Mouse (Mus musculus): ENCODE data around the gene Pkn1. TPM values are rescaled to one million over a fixed set of nuclear protein-coding genes. Genes with fewer than 3 reads are reported as not detected.
A peak's percentile ranks its signal among the peaks of the same experiment; 100 is the strongest.

Pkn1 gene
- total RNA-seq, 2 experiments from 2014 or later, result 124 to 126 TPM

- DNase-seq (ENCODE audit: low spot score in 2 of 2), result no peak
Observed at GRCm38 (mm10) chr8:83656043-83656442, 42.9 kb downstream of the Pkn1 start.

DNA sequence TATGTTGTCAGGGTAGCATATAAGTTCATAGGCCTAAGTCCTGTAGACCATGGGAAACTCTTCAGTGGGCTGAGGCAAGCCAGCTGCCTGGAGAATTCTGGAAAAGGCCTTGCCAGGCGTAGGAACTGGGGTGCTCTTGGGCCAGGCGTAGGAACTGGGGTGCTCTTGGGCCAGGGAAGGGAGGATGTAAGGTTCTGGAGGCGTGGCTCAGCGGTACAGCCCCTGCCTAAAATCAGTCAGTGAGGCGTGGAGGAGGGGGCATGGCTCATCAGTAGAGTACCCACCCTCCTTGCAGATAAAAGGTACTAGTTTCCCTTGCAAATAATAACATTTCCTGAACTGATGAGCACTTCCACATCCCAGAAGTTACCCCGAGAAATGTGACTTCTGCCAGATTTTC, 44.3 kb downstream of the Pkn1 start:
- DNase-seq (ENCODE audit: low spot score in 2 of 2), result no peak

DNA sequence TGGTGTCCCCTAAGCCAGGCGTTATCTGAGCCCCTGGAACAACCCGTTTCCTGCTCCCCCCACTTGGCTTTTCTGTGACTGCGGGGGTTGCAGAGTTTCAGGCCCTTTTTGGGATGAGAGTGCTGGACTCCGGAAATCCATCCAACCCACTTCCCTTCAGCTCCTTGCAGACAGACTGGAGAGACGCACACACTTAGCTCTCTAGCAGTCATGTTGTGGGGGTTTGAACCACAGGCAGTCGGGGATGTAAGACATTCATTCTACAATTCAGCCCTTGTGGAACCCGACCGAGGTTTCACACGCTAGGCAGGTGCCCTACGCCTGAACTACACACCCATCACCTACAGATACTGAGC, 45.3 kb downstream of the Pkn1 start:
- no peak for DNase-seq (ENCODE audit: low spot score in 2 of 2)

- DNase-seq (ENCODE audit: low spot score in 2 of 2), result no peak
Observed at GRCm38 (mm10) chr8:83652744-83653661, 46.0 kb downstream of the Pkn1 start.

DNA sequence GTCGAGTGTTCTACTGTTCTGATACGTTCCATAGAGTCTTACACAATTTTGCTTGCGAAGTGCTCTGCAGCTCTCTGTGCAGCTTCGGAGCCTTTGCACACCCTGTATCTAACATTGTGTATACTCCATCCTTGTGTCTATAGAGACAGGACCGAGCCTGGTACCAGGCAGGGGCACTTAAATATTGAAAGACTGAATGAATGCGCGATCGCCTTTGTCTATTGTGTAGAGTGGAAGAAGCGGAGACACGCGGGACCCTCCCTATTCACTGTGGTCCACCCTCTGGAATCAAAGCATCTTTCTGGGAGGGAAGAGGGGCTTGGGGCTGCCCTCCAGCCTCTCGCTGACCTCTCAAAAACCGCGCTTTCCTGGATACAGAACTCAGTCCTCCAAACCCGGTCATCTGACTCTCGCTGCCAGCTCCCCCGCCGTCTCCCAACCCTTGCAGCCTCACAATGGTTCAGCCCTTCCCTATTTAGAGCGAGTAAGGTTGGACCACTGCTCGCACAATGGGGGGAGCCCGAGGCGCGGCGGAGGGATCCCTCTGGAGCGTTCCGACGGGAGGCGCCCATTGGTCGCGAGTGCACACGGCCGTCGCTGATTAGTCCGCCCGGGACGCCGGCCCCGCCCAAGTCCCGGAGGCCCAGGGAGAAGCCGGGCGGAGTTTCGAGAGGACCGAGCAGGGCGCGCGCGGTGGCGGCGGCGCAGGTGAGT, 46.8 kb downstream of the Pkn1 start, which contains the start of gene Gipc1:
Gipc1 (plus strand) TSS at position 648 of the 714 bp plus-strand sequence.
- DNase-seq (ENCODE audit: low spot score in 2 of 2), result peak; percentile 88

GRCm38 (mm10) chr8:83649699-83650098, 49.3 kb downstream of the Pkn1 start:
- no peak for DNase-seq (ENCODE audit: low spot score in 2 of 2)

DNA sequence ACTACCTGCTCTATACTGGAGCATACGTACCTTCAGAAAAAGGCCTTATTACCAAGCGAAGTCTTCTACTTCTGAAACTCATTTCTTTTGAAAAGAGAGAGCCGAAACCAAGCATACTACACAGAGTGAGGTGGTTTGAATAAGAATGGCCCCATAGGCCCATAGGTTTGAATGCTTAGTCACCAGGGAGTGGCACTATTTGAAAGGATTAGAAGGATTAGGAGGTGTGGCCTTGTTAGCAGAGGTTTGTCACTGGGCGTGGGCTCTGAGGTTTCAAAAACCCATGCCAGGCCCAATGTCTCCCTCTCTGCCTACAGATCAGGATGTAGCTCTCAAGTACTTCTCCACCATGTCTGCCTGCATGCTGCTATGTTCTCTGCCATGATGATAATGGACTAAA, 50.9 kb downstream of the Pkn1 start:
- no peak for DNase-seq (ENCODE audit: low spot score in 2 of 2)

- no peak for DNase-seq (ENCODE audit: low spot score in 2 of 2)
Observed at GRCm38 (mm10) chr8:83647511-83647910, 51.5 kb downstream of the Pkn1 start.

GRCm38 (mm10) chr8:83639649-83640048, 59.3 kb downstream of the Pkn1 start:
- DNase-seq (ENCODE audit: low spot score in 2 of 2), result no peak

- no peak for DNase-seq (ENCODE audit: low spot score in 2 of 2)
Observed at GRCm38 (mm10) chr8:83638856-83639255, 60.1 kb downstream of the Pkn1 start.

GRCm38 (mm10) chr8:83632083-83632707, 66.8 kb downstream of the Pkn1 start:
- DNase-seq (ENCODE audit: low spot score in 2 of 2), result no peak

- no peak for DNase-seq (ENCODE audit: low spot score in 2 of 2)
Observed at GRCm38 (mm10) chr8:83625676-83626299, 73.2 kb downstream of the Pkn1 start.

GRCm38 (mm10) chr8:83624739-83625138, 74.2 kb downstream of the Pkn1 start:
- DNase-seq (ENCODE audit: low spot score in 2 of 2), result no peak

GRCm38 (mm10) chr8:83623549-83623948, 75.4 kb downstream of the Pkn1 start:
- DNase-seq (ENCODE audit: low spot score in 2 of 2), result no peak

DNA sequence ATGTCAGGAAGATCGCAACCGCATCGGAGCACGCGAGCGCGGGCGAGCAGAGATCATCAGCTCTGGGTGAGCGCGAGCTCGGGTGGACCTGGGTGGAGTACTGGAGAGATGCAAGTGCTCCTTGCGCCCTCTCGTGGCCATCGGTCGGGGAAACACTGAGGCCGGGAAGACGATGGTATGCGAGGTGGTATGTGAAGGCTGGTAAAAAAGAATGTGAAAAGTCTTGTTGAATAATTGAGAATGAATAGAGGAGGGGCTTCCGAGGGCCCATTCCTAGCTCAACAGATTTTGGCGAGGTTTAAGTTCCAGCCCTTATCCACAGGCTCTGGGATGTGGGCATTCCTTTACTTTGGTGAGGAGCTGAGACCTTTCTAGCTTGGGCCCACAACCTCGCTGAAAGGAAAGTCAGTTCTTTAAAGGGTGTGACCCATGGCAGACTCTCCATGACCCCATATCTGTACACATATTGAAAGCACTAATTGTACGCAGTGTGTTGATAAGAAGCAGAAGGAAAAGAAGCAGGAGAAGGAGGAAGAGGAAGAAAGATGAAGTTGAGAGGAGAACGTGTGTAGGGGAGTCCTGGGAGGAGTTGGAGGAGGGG, 76.5 kb downstream of the Pkn1 start:
- peak; percentile 80 to 90 for DNase-seq (ENCODE audit: low spot score in 2 of 2)

DNA sequence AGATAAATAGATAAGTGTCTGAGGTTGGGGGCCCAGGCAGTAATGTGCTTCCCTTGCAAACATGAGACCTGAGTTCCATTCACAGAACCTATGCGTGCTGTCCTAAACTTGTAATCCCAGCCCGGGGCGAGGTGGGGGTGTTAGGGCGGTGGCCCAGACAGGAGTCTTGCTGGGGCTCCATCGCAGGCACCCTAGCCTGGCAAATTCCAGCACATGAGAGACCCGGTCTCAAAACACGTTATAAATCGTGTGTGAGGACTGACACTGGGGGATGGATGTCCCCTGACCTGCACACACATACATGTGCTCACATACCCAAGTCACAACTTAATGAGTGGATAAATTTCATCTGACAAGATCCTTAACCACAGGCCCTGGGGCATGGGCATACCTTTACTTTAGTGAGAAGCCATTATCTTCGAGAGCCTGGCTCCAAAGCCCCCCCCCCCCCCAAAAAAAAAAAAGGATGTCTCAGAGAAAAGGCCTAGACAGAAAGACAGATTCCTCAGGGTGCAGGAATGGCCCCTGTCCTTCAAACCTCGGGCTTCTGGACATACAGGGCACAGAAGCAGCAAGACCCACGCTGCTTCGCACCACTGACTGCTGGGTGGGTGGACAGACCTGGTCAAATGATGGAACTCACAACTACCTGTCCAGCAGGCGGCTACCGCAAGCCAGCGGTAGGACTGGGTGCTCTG, 77.1 kb downstream of the Pkn1 start:
- no peak for DNase-seq (ENCODE audit: low spot score in 2 of 2)

DNA sequence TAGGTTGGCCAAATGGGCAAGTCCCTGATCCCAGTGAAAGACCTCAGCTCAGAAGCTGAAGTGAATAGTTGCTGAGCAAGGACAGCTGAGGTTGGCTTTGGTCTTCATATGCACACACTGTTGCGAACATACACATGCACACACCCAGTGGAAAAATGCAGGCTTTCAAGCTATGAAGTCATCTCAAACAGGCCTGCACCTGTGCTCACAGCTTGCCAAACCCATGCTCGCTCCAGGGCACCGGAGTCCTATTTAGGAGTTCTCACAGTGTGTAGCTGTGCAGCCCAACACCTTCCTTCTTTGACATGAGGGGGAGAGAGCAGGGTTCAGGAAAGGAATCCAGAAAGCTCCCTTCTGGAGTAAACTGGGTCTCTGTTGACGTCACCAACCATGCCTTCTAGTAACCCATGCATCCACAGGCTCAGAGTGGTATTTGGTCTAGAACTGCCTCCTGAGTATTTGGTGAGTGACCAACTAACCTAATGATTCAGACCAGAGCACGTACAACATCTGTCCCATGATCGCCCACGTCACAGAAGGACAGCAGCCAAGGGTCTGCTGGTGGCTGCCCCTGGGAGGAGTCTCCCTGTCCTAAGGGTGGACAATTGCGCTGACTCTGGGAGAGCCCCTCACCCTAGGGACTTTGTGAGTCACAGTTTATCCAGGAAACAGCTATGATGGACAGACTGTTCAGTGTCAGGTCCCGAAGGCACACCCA, 79.3 kb downstream of the Pkn1 start:
- DNase-seq (ENCODE audit: low spot score in 2 of 2), result no peak

- no peak for DNase-seq (ENCODE audit: low spot score in 2 of 2)
Observed at GRCm38 (mm10) chr8:83618566-83618965, 80.4 kb downstream of the Pkn1 start.

DNA sequence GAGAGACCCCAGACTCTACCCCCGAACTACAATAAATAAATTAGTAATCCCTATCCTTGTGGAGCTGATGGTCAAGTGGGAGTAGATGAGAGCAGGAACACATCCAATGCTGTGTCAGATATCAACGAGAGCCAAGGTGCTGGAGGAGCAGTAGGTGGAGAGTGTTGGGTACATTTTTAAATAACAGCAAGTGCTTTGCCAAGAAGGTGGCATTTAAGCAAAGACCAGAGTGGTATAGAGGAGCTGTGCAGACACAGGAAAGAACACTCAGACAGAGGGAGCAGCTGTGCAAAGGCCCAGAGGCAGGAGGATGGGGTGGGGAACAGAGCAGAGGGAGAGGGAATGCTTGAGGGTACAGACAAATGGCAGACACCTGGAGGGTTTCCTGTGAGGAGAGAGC, 81.9 kb downstream of the Pkn1 start:
- no peak for DNase-seq (ENCODE audit: low spot score in 2 of 2)

- DNase-seq (ENCODE audit: low spot score in 2 of 2), result no peak
Observed at GRCm38 (mm10) chr8:83616625-83617024, 82.4 kb downstream of the Pkn1 start.
